Mouse (Mus musculus) hindbrain, embryonic 11.5 days (tissue): Measurements from ENCODE around the gene Tssk1. TPM values are rescaled to one million over a fixed set of nuclear protein-coding genes. Genes with fewer than 3 reads are reported as not detected.

ENCODE experiments used
- ATAC-seq: fragments of 200-750 bp; cut with Nextera tagmentation; 2 replicates; pipeline ENCODE4 v1.8.0; 2017; ENCODE audit warnings: mild to moderate bottlenecking, moderate TSS enrichment, moderate library complexity; ENCODE audit not compliant: low FRiP score
- DNase-seq: peaks from one replicate; pipeline ENCODE4 v3.0.0-alpha.2; 2015; ENCODE audit warnings: low spot score
- H3K27ac ChIP-seq: fragments of 300-500 bp; sonication (generic); 2 replicates; pipeline ENCODE4 v1.5.1; 2014; ENCODE audit warnings: mild to moderate bottlenecking, low read depth, low read length
- H3K27me3 ChIP-seq: fragments of 300-500 bp; sonication (generic); 2 replicates; pipeline ENCODE4 v1.6.1; 2014; ENCODE audit warnings: mild to moderate bottlenecking, low read length, moderate library complexity, mixed read lengths; ENCODE audit not compliant: control insufficient read depth, insufficient read depth
- H3K36me3 ChIP-seq: fragments of 300-500 bp; sonication (generic); 2 replicates; pipeline ENCODE4 v1.6.1; 2014; ENCODE audit warnings: mild to moderate bottlenecking, low read length, moderate library complexity, mixed read lengths; ENCODE audit not compliant: control insufficient read depth, insufficient read depth
- H3K4me1 ChIP-seq: fragments of 300-500 bp; sonication (generic); replicated peaks from 2 replicates; pipeline ENCODE4 v1.6.1; 2014; ENCODE audit warnings: low read length, mixed read lengths; ENCODE audit not compliant: control insufficient read depth, insufficient read depth
- H3K4me2 ChIP-seq: fragments of 300-500 bp; sonication (generic); replicated peaks from 2 replicates; pipeline ENCODE4 v1.6.1; 2014; ENCODE audit warnings: mild to moderate bottlenecking, low read depth, low read length
- H3K4me3 ChIP-seq: fragments of 300-500 bp; sonication (generic); 2 replicates; pipeline ENCODE4 v1.5.1; 2014; ENCODE audit warnings: low read depth, low read length
- H3K9ac ChIP-seq: fragments of 300-500 bp; sonication (generic); 2 replicates; pipeline ENCODE4 v1.6.1; 2014; ENCODE audit warnings: low read depth, low read length
- H3K9me3 ChIP-seq: fragments of 300-500 bp; sonication (generic); 2 replicates; pipeline ENCODE4 v1.6.1; 2016; ENCODE audit warnings: low read length; ENCODE audit not compliant: control insufficient read depth
- WGBS: fragments of 180-500 bp; shearing (Covaris S2); extraction: QIAGEN DNeasy Blood & Tissue Kit; methylation state at CpG from one replicate; pipeline ENCODE4 v1.1.7; 2014; 5-methylcytosine and 5-hydroxymethylcytosine counted together
- polyA plus RNA-seq: library from polyadenylated mRNA; unstranded; fragments of >200 nt; fragmentation: Nextera tagmentation; extraction: Ambion mirVana; gene quantifications from 2 replicates; pipeline ENCODE4 v1.2.1, GENCODE M21; 2014

The Tssk1 gene
- 0.04 and 0.11 TPM in 2 replicates for polyA plus RNA-seq

DNA sequence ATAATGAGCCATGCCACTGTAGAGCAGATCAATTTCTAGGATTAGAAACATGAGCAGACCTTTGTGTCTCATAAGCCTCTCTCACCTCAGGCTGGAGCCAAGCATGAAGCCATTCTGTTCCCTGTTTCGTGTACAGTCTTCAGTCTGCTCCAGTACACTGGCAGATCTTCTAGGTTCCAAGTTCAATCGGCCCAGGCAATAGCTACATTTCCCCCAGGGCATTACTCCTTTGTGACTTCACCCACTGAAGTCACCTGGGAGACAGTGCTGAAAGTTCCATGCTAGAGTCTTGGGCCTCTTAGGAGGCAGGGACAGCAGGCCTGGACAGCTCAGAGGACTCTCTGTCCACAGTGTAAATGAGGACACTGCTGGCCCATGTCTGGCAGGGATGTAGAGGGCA lies at the start of gene Tssk1:
Gene Tssk1 (plus strand): TSS at position 301 of the 400 bp plus-strand sequence.
- WGBS, result 94% methylated on average over 2 of the region's 2 CpGs
- Histone ChIP-seq H3K9ac (no peak within 1 kb of the TSS), H3K9me3 (no peaks in the 10 kb centered on the region), H3K27me3 (no peaks in the 10 kb centered on the region), H3K4me1 (peaks cover 14% of the 10 kb centered on the region; the same call in 1 of the 2 replicates), H3K36me3 (0 out of 2 replicates have a peak, but pooled peaks cover 2% of the 10 kb centered on the region), H3K4me2 (no peak within 1 kb of the TSS), H3K4me3 (no peak within 1 kb of the TSS), H3K27ac (no peak within 1 kb of the TSS)
- DNase-seq (no peak), ATAC-seq (no peak)

DNA sequence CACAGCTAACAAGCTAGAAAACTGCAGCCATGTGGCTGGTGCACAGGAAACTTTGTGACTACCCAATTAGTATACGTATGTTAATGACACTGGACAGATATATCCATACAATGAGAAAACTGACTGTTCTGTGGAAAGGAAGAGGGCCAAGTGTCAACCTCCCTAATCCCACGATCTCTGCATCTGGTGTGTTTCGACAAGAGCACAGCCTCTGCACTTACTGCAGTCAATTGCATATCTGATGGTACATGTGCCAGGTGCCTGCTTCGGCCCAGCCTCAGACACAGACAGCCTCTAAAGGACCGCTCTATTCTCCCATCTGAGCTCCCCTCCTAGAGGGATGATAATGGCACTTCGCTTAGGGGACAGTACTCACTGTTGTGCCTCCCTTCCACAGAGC lies 45.6 kb upstream of the Tssk1 start:
- H3K36me3 ChIP-seq, result peaks cover 5% of the 10 kb centered on the region
- H3K27ac ChIP-seq, result no peak overlapping the region
- ATAC-seq, result no peak
- H3K4me3 ChIP-seq, result no peak overlapping the region
- no peaks in the 10 kb centered on the region for H3K4me1 ChIP-seq
- no peak for DNase-seq
- 96% methylated on average over 6 of the region's 6 CpGs for WGBS
- no peaks in the 10 kb centered on the region for H3K9me3 ChIP-seq
- no peak overlapping the region for H3K9ac ChIP-seq
- H3K27me3 ChIP-seq, result no peaks in the 10 kb centered on the region
- no peak overlapping the region for H3K4me2 ChIP-seq

- WGBS, result 31% methylated on average over 1 of the region's 1 CpGs
- H3K9ac ChIP-seq, result no peak overlapping the region
- no peaks in the 10 kb centered on the region for H3K27me3 ChIP-seq
- no peaks in the 10 kb centered on the region for H3K9me3 ChIP-seq
- no peak overlapping the region for H3K4me2 ChIP-seq
- H3K4me1 ChIP-seq, result no peaks in the 10 kb centered on the region
- H3K36me3 ChIP-seq, result peaks cover 5% of the 10 kb centered on the region
- peak; percentile 84 for DNase-seq
- H3K27ac ChIP-seq, result no peak overlapping the region
- H3K4me3 ChIP-seq, result no peak overlapping the region
- ATAC-seq, result peak; percentile 25; the same call in 1 of the 2 replicates
Measured at GRCm38 (mm10) chr16:17848928-17849327, 45.1 kb upstream of the Tssk1 start.

GRCm38 (mm10) chr16:17849486-17849885 lies 44.5 kb upstream of the Tssk1 start:
- no peaks in the 10 kb centered on the region for H3K9me3 ChIP-seq
- H3K4me1 ChIP-seq, result no peaks in the 10 kb centered on the region
- DNase-seq (no peak), ATAC-seq (no peak)
- H3K27me3 ChIP-seq, result no peaks in the 10 kb centered on the region
- H3K36me3 ChIP-seq, result peaks cover 5% of the 10 kb centered on the region
- H3K4me3 ChIP-seq, result no peak overlapping the region
- WGBS, result 84% methylated on average over 6 of the region's 6 CpGs
- H3K27ac ChIP-seq, result no peak overlapping the region
- H3K4me2 ChIP-seq, result no peak overlapping the region
- no peak overlapping the region for H3K9ac ChIP-seq

DNA sequence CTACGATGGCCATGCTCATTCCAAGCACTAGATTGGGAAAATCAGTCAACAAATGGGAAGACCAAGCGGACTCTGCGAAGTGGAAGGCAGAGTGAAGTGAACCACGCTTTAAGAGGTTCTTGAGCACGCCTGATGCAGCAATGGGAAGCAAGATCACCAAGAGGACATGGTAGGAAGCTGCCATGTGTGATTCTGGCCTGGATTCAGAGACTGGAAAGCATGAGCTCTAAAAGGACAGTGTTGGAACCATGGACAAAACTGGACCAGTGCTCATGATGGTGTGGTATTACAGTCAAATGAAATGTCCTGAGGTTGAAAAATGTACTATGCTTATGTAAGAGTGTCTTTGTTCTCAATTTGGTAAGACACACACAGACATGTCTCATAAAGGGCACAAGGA lies 42.7 kb upstream of the Tssk1 start:
- H3K4me3 ChIP-seq, result no peak overlapping the region
- no peak overlapping the region for H3K9ac ChIP-seq
- peaks cover 5% of the 10 kb centered on the region; the same call in 1 of the 2 replicates for H3K36me3 ChIP-seq
- no peaks in the 10 kb centered on the region for H3K27me3 ChIP-seq
- no peaks in the 10 kb centered on the region for H3K4me1 ChIP-seq
- no peak for DNase-seq
- no peak overlapping the region for H3K4me2 ChIP-seq
- 95% methylated on average over 5 of the region's 5 CpGs for WGBS
- no peak for ATAC-seq
- H3K27ac ChIP-seq, result no peak overlapping the region
- H3K9me3 ChIP-seq, result no peaks in the 10 kb centered on the region

DNA sequence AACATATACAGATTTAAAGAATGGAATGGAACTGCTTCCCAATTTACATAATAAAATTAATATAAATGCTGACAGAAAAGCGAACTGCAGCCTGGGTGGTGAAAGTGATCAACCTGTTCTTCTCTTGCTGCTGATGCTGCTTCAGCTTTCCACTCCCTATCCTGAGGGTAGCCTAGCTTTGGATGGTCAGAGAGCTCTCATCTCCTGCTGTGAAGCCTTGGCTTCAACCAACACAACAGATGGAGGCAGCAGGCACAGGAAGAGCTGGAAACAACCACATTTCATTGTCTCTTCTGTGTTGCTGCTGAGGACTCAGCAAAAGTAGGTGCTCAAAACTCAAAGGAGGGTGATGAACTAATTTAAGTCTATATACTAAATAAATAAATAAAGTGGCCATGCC lies 42.2 kb upstream of the Tssk1 start:
- Histone ChIP-seq H3K4me2 (no peak overlapping the region), H3K27me3 (no peaks in the 10 kb centered on the region), H3K9me3 (no peaks in the 10 kb centered on the region), H3K27ac (no peak overlapping the region), H3K9ac (no peak overlapping the region), H3K36me3 (peaks cover 5% of the 10 kb centered on the region; the same call in 1 of the 2 replicates), H3K4me3 (no peak overlapping the region), H3K4me1 (no peaks in the 10 kb centered on the region)
- DNase-seq, result no peak
- 91% methylated on average over 1 of the region's 1 CpGs for WGBS
- no peak for ATAC-seq

DNA sequence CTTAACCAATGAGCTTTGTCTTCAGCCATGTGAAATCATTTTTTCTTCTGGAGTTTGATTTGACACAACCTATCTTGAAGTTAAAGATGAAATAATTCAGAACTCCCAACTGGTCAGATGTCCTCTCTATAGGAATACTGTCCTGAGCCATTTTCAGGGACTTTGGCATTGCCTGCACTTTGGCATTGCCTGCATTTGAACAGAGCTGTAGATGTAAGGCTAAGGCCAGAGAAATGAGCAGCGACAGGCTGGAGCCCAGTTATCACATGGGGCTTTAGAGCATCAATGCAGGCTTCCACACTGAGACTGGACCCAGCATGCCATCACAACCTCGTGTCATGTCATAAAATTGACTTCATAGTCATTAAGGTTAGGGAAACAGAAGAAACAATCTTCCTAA lies 40.8 kb upstream of the Tssk1 start:
- H3K4me3 ChIP-seq, result no peak overlapping the region
- no peaks in the 10 kb centered on the region for H3K9me3 ChIP-seq
- H3K27me3 ChIP-seq, result no peaks in the 10 kb centered on the region
- H3K27ac ChIP-seq, result no peak overlapping the region
- no peak overlapping the region for H3K4me2 ChIP-seq
- DNase-seq (no peak), ATAC-seq (no peak)
- H3K4me1 ChIP-seq, result no peaks in the 10 kb centered on the region
- WGBS, result 82% methylated on average over 2 of the region's 2 CpGs
- H3K36me3 ChIP-seq, result peaks cover 12% of the 10 kb centered on the region; the same call in 1 of the 2 replicates
- H3K9ac ChIP-seq, result no peak overlapping the region

DNA sequence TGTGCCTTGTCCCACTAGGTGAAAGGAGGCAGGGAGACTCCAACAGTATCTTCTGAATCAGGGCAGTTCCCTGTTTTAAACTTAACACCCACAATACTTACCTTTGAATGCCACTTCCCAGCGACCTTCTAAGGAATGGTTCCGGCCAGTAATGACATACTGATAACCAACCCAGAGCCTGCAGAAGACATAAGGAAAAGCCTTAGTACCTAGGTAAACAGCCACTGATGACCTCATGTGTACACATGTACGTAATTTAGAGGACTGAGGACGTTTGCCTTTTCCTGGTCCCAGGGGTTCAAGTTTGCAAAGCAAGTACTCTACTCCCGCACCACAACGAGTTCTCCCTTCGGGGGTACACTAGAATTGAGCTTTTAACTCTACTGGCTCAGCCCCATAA lies 36.9 kb upstream of the Tssk1 start:
- no peak for DNase-seq
- Histone ChIP-seq H3K9me3 (no peaks in the 10 kb centered on the region), H3K27ac (no peak overlapping the region), H3K27me3 (no peaks in the 10 kb centered on the region), H3K9ac (no peak overlapping the region), H3K36me3 (0 out of 2 replicates have a peak, but pooled peaks cover 9% of the 10 kb centered on the region), H3K4me3 (no peak overlapping the region), H3K4me2 (no peak overlapping the region), H3K4me1 (no peaks in the 10 kb centered on the region)
- no peak for ATAC-seq
- 95% methylated on average over 7 of the region's 7 CpGs for WGBS

DNA sequence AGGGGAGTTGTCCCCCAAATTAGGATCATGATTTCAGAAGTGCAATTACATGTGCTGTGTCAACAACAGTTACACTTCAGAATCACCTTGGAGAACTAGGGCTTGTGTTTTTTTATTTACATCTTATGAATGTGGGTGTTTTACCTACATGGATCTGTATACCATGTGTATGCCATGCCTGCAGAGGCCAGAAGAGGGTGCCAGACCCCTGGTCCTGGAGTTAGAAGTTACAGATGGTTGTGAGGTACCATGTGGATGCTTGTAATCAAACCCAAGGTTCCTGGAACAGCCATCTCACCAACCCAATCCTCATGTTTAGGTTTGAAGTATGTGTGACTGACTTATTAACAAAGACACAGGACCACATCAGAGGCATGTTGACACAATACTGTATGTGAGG lies 35.4 kb upstream of the Tssk1 start:
- Histone ChIP-seq H3K36me3 (0 out of 2 replicates have a peak, but pooled peaks cover 9% of the 10 kb centered on the region), H3K27ac (no peak overlapping the region), H3K4me3 (no peak overlapping the region), H3K27me3 (no peaks in the 10 kb centered on the region), H3K9me3 (no peaks in the 10 kb centered on the region), H3K9ac (no peak overlapping the region), H3K4me1 (no peaks in the 10 kb centered on the region), H3K4me2 (no peak overlapping the region)
- no peak for ATAC-seq
- DNase-seq, result peak; percentile 42
